In genomic region chr5:119708850-119709585, GRCm38 (mm10) we compare ENCODE assay signal across 20 mouse cellular contexts. TPM values are rescaled to one million over a fixed set of nuclear protein-coding genes. Genes with fewer than 3 reads are reported as not detected.
DNase-seq lines count a peak whose midpoint lies in the region; ATAC-seq and TF ChIP-seq lines count a peak whose summit lies in the region.
"Had no signal": no experiment of that assay in that cellular context is flagged by ENCODE, and none has a peak within 500 bp of the region (broad histone marks: within the 10 kb centered on the region; RNA-seq: fewer than 3 reads in every experiment).

No protein-coding gene starts in this region.

- TF ChIP-seq CTCF in intestine, postnatal 0 days (IDR thresholded peaks at IDR 0.05; ENCODE audit: low read depth): peak; percentile 42
- peak; percentile 29 for TF ChIP-seq CTCF in lung, postnatal 0 days (IDR thresholded peaks at IDR 0.05)
- peak; percentile 33; the same call in 1 of the 2 replicates for TF ChIP-seq CTCF in brain, embryonic 14.5 days (IDR thresholded peaks at IDR 0.05; ENCODE audit: borderline replicate concordance, extremely low read depth, insufficient read depth, insufficient read length)

- H3K9me3 ChIP-seq in intestine, postnatal 0 days (ENCODE audit: control insufficient read depth): no peaks in the 10 kb centered on the region
- H3K9me3 ChIP-seq in intestine, embryonic 16.5 days (ENCODE audit: control insufficient read depth, low read length): no peaks in the 10 kb centered on the region
- no peaks in the 10 kb centered on the region for H3K9me3 ChIP-seq in lung, postnatal 0 days (ENCODE audit: low read length)
- H3K9me3 ChIP-seq: heart, embryonic 10.5 days; hindbrain, embryonic 15.5 days; intestine, embryonic 15.5 days; limb, embryonic 10.5 days; lung, embryonic 15.5 days had no signal

- H3K27me3 ChIP-seq in intestine, postnatal 0 days (replicated peaks; ENCODE audit: control insufficient read depth, insufficient read depth, low read length): peaks cover 26% of the 10 kb centered on the region
- H3K27me3 ChIP-seq in intestine, embryonic 16.5 days (replicated peaks; ENCODE audit: control insufficient read depth, insufficient read depth, low read length): peaks cover 9% of the 10 kb centered on the region
- H3K27me3 ChIP-seq in lung, postnatal 0 days (replicated peaks; ENCODE audit: insufficient read depth, low read length): 0 out of 2 replicates have a peak, but pooled peaks cover 5% of the 10 kb centered on the region

- ATAC-seq in intestine, postnatal 0 days: no peak
- ATAC-seq in intestine, embryonic 16.5 days: no peak
- ATAC-seq in lung, postnatal 0 days: no peak
- ATAC-seq: intestine, embryonic 15.5 days had no signal

- no peak for TF ChIP-seq POLR2A in brain, embryonic 14.5 days (IDR thresholded peaks at IDR 0.05; ENCODE audit: borderline replicate concordance, extremely low read depth, insufficient read depth, insufficient read length, poor library complexity, severe bottlenecking)

- 90% methylated on average over 14 of the region's 14 CpGs for WGBS in intestine, postnatal 0 days
- 85% methylated on average over 14 of the region's 14 CpGs for WGBS in intestine, embryonic 16.5 days
- 87% methylated on average over 14 of the region's 14 CpGs for WGBS in lung, postnatal 0 days

- peaks cover 3% of the 10 kb centered on the region; the same call in 1 of the 2 replicates for H3K4me1 ChIP-seq in intestine, postnatal 0 days (replicated peaks; ENCODE audit: control insufficient read depth, insufficient read depth, low read length)
- peaks cover 4% of the 10 kb centered on the region; the same call in 1 of the 2 replicates for H3K4me1 ChIP-seq in intestine, embryonic 16.5 days (ENCODE audit: control insufficient read depth, insufficient read depth, low read length)
- H3K4me1 ChIP-seq in lung, postnatal 0 days (ENCODE audit: insufficient read depth, low read depth, low read length): no peaks in the 10 kb centered on the region
- H3K4me1 ChIP-seq: heart, embryonic 10.5 days; lung, embryonic 15.5 days had no signal

- H3K9ac ChIP-seq in intestine, postnatal 0 days (ENCODE audit: low read depth, low read length): no peak overlapping the region
- no peak overlapping the region for H3K9ac ChIP-seq in intestine, embryonic 16.5 days (ENCODE audit: low read depth, low read length)
- no peak overlapping the region for H3K9ac ChIP-seq in lung, postnatal 0 days (replicated peaks; ENCODE audit: low read depth)
- H3K9ac ChIP-seq: hindbrain, embryonic 15.5 days; intestine, embryonic 15.5 days; lung, embryonic 15.5 days had no signal

- H3K27ac ChIP-seq in intestine, postnatal 0 days (ENCODE audit: low read depth, low read length): no peak overlapping the region
- no peak overlapping the region for H3K27ac ChIP-seq in intestine, embryonic 16.5 days (ENCODE audit: low read length)
- H3K27ac ChIP-seq in lung, postnatal 0 days (ENCODE audit: low read length): no peak overlapping the region
- H3K27ac ChIP-seq: gastrocnemius, adult 2 months; heart, embryonic 10.5 days; hindbrain, embryonic 15.5 days; intestine, embryonic 15.5 days; limb, embryonic 10.5 days; lung, embryonic 15.5 days; macrophage had no signal

- no peaks in the 10 kb centered on the region for H3K36me3 ChIP-seq in intestine, postnatal 0 days (ENCODE audit: control insufficient read depth, insufficient read depth)
- no peaks in the 10 kb centered on the region for H3K36me3 ChIP-seq in intestine, embryonic 16.5 days (ENCODE audit: control insufficient read depth, insufficient read depth, low read length)
- no peaks in the 10 kb centered on the region for H3K36me3 ChIP-seq in lung, postnatal 0 days (ENCODE audit: insufficient read depth, low read length)
- H3K36me3 ChIP-seq: heart, embryonic 10.5 days; hindbrain, embryonic 15.5 days; intestine, embryonic 15.5 days; limb, embryonic 10.5 days; lung, embryonic 15.5 days had no signal

- no peak overlapping the region for H3K4me2 ChIP-seq in intestine, postnatal 0 days (replicated peaks; ENCODE audit: low read depth)
- no peak overlapping the region for H3K4me2 ChIP-seq in intestine, embryonic 16.5 days (ENCODE audit: low read depth, low read length)
- H3K4me2 ChIP-seq in lung, postnatal 0 days (replicated peaks; ENCODE audit: low read depth, low read length): no peak overlapping the region
- H3K4me2 ChIP-seq: intestine, embryonic 15.5 days; lung, embryonic 15.5 days had no signal

- no peak for DNase-seq in lung, postnatal 0 days (ENCODE audit: low spot score)
- no peak for DNase-seq in lung, postnatal 4 days
- peak; percentile 78 for DNase-seq in ES-CJ7 (ENCODE audit: low read depth, low spot score)
- DNase-seq in brain, embryonic 14.5 days (ENCODE audit: low read depth): no peak
- DNase-seq in right cerebral cortex, postnatal 4 days: no peak
- DNase-seq: adrenal gland, postnatal 36 days; cerebellum, adult 11-12 months; cerebellum, postnatal 10 days; gastrocnemius, adult 2 months; heart, postnatal 4 days; spleen, adult 18-20 months; thymus, postnatal 25 days had no signal

- no peak for TF ChIP-seq EP300 in lung, postnatal 0 days (IDR thresholded peaks at IDR 0.05)

- H3K4me3 ChIP-seq in intestine, postnatal 0 days (ENCODE audit: low read depth, low read length): no peak overlapping the region
- H3K4me3 ChIP-seq in intestine, embryonic 16.5 days (ENCODE audit: low read length): no peak overlapping the region
- no peak overlapping the region for H3K4me3 ChIP-seq in lung, postnatal 0 days (ENCODE audit: low read depth, low read length)
- H3K4me3 ChIP-seq: gastrocnemius, adult 2 months; heart, embryonic 10.5 days; intestine, embryonic 15.5 days; limb, embryonic 10.5 days; lung, embryonic 15.5 days had no signal

RNA-seq across cellular contexts. Expression of gene Tbx3, which starts 38.5 kb away (rescaled TPM):
- 30.6 and 42.6 TPM in 2 replicates for polyA plus RNA-seq in intestine, postnatal 0 days (2015; fragmentation: Nextera tagmentation; extraction: Ambion mirVana)
- polyA plus RNA-seq in intestine, embryonic 16.5 days (2015; fragmentation: Nextera tagmentation; extraction: Ambion mirVana): 37.5 and 44.6 TPM in 2 replicates
- 44.7 and 54.8 TPM in 2 replicates for polyA plus RNA-seq in lung, postnatal 0 days (2015; fragmentation: Nextera tagmentation; extraction: Ambion mirVana)
- 1.0 and 3.0 TPM in 2 replicates for polyA plus RNA-seq in brain, embryonic 14.5 days (2012; rRNA removed)
- polyA plus RNA-seq: macrophage had no signal
